Mouse (Mus musculus) embryonic facial prominence, embryonic 13.5 days (tissue): ENCODE data around the gene Ccdc30. TPM values are rescaled to one million over a fixed set of nuclear protein-coding genes. Genes with fewer than 3 reads are reported as not detected.

Experiments used
- ATAC-seq: fragments of 200-750 bp; cut with Nextera tagmentation; 2 replicates; pipeline ENCODE4 v1.8.0; 2017; ENCODE audit warnings: low read depth; ENCODE audit not compliant: insufficient number of reproducible peaks, insufficient read depth, low FRiP score, low TSS enrichment
- H3K27ac ChIP-seq: fragments of 300-500 bp; sonication (generic); 2 replicates; pipeline ENCODE4 v1.5.1; 2015; ENCODE audit warnings: moderate library complexity, mild to moderate bottlenecking, inconsistent platforms
- H3K27me3 ChIP-seq: fragments of 300-500 bp; sonication (generic); 2 replicates; pipeline ENCODE4 v1.6.1; 2015; ENCODE audit warnings: mild to moderate bottlenecking, inconsistent platforms
- H3K36me3 ChIP-seq: fragments of 300-500 bp; sonication (generic); 2 replicates; pipeline ENCODE4 v1.6.1; 2015; ENCODE audit warnings: mild to moderate bottlenecking, inconsistent platforms
- H3K4me1 ChIP-seq: fragments of 300-500 bp; sonication (generic); 2 replicates; pipeline ENCODE4 v1.6.1; 2015; ENCODE audit warnings: inconsistent platforms
- H3K4me2 ChIP-seq: fragments of 300-500 bp; sonication (generic); 2 replicates; pipeline ENCODE4 v1.6.1; 2015; ENCODE audit warnings: moderate library complexity, mild to moderate bottlenecking, inconsistent platforms
- H3K4me3 ChIP-seq: fragments of 300-500 bp; sonication (generic); 2 replicates; pipeline ENCODE4 v1.5.1; 2015; ENCODE audit warnings: mild to moderate bottlenecking, inconsistent platforms
- H3K9ac ChIP-seq: fragments of 300-500 bp; sonication (generic); 2 replicates; pipeline ENCODE4 v1.6.1; 2015; ENCODE audit warnings: mild to moderate bottlenecking, inconsistent platforms
- H3K9me3 ChIP-seq: fragments of 300-500 bp; sonication (generic); 2 replicates; pipeline ENCODE4 v1.6.1; 2016; ENCODE audit warnings: inconsistent platforms
- WGBS: fragments of 180-500 bp; shearing (Covaris S2); methylation state at CpG from one replicate; pipeline ENCODE4 v1.1.7; 2015; ENCODE audit warnings: mixed read lengths; 5-methylcytosine and 5-hydroxymethylcytosine counted together
- polyA plus RNA-seq: library from polyadenylated mRNA; unstranded; fragments of >200 nt; fragmentation: Nextera tagmentation; extraction: Ambion mirVana; gene quantifications from 2 replicates; pipeline ENCODE4 v1.2.1, GENCODE M21; 2015

The Ccdc30 gene
- polyA plus RNA-seq, 1 experiment from 2014 or later = 5.0 TPM

GRCm38 (mm10) chr4:119442539-119442938, 27.2 kb upstream of the Ccdc30 start:
- ATAC-seq = no peak
- H3K36me3 ChIP-seq = no peaks in the 10 kb centered on the region
- H3K4me1 ChIP-seq = no peaks in the 10 kb centered on the region
- 25% methylated on average over 6 of the region's 6 CpGs for WGBS
- no peak overlapping the region for H3K4me3 ChIP-seq
- no peak overlapping the region for H3K4me2 ChIP-seq
- no peaks in the 10 kb centered on the region for H3K27me3 ChIP-seq
- no peak overlapping the region for H3K27ac ChIP-seq
- H3K9ac ChIP-seq = no peak overlapping the region
- no peaks in the 10 kb centered on the region for H3K9me3 ChIP-seq

DNA sequence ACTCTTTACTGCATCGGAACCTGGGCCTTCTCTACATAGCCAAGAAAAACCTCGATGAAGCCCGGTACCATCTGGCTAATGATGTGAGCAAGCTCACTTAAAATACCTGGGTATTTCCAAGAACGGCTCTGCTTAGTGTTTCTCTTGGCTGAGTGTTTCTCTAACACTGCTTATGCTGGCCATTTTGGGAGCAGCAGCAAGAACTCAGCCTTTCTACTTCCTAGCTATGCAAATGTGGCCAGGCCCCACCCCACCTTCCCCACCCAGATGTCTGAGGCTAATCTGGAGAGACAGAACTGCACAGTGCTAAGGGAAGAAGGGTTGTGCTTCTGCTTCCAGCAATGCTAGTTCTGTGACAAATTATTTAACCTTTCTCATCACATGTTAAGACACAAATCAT, 26.5 kb upstream of the Ccdc30 start:
- no peaks in the 10 kb centered on the region for H3K27me3 ChIP-seq
- no peak overlapping the region for H3K4me2 ChIP-seq
- H3K9ac ChIP-seq = no peak overlapping the region
- H3K27ac ChIP-seq = no peak overlapping the region
- no peaks in the 10 kb centered on the region for H3K9me3 ChIP-seq
- H3K36me3 ChIP-seq = no peaks in the 10 kb centered on the region
- 94% methylated on average over 4 of the region's 4 CpGs for WGBS
- no peaks in the 10 kb centered on the region for H3K4me1 ChIP-seq
- no peak overlapping the region for H3K4me3 ChIP-seq
- no peak for ATAC-seq

DNA sequence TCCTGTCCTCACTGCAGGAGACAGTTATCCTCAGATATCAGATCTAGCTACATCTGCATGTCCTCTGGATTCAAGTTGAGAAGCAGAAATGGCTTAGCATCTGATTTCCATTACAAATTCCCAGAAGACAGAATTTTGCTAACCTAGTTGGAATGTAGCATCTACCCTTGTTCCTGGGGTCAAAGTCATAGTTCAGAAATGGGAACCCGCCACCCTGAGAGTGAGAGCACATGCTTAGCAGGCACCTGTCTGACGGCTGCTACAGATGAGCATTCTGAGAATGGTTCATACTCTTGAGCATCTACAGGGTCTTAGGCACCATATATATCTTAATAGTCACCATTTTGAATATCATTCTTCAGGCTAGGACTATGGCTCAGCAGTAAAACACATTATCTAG, 22.6 kb upstream of the Ccdc30 start:
- Histone ChIP-seq H3K27me3 (no peaks in the 10 kb centered on the region), H3K9ac (no peak overlapping the region), H3K4me1 (no peaks in the 10 kb centered on the region), H3K36me3 (no peaks in the 10 kb centered on the region), H3K27ac (no peak overlapping the region), H3K4me3 (no peak overlapping the region), H3K9me3 (peaks cover 6% of the 10 kb centered on the region; the same call in 1 of the 2 replicates), H3K4me2 (no peak overlapping the region)
- 79% methylated on average over 2 of the region's 2 CpGs for WGBS
- ATAC-seq = no peak

GRCm38 (mm10) chr4:119430678-119431077, 15.4 kb upstream of the Ccdc30 start:
- no peak overlapping the region for H3K4me2 ChIP-seq
- ATAC-seq = no peak
- no peaks in the 10 kb centered on the region for H3K4me1 ChIP-seq
- no peak overlapping the region for H3K9ac ChIP-seq
- no peak overlapping the region for H3K4me3 ChIP-seq
- H3K36me3 ChIP-seq = no peaks in the 10 kb centered on the region
- 20% methylated on average over 5 of the region's 5 CpGs for WGBS
- 0 out of 2 replicates have a peak, but pooled peaks cover 3% of the 10 kb centered on the region for H3K9me3 ChIP-seq
- no peaks in the 10 kb centered on the region for H3K27me3 ChIP-seq
- no peak overlapping the region for H3K27ac ChIP-seq

DNA sequence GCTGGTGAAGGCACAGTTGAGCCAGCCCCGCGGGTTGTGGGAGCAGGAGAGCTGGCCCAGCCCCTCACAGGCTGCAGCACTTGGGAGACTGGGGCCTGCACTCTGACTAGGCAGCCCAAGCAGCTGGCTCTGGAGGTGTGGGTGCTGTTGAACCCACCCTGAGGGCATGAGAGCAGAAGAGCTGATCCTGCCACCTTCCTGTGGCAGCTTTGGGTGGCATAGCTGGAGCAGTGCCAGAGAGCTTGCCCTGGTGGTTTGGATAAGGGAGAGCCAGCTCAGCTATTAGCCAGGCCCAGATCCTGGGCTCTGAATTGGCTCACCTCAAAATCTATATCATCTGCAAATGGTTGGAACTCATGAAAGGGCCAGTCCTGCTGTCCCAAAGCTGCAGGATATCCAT, 12.4 kb upstream of the Ccdc30 start:
- no peaks in the 10 kb centered on the region for H3K9me3 ChIP-seq
- no peak overlapping the region for H3K4me2 ChIP-seq
- H3K27me3 ChIP-seq = no peaks in the 10 kb centered on the region
- no peak for ATAC-seq
- no peak overlapping the region for H3K27ac ChIP-seq
- no peaks in the 10 kb centered on the region for H3K36me3 ChIP-seq
- H3K4me1 ChIP-seq = peaks cover 7% of the 10 kb centered on the region
- no peak overlapping the region for H3K9ac ChIP-seq
- 50% methylated on average over 2 of the region's 2 CpGs for WGBS
- no peak overlapping the region for H3K4me3 ChIP-seq

GRCm38 (mm10) chr4:119425601-119426000, 10.3 kb upstream of the Ccdc30 start:
- no peak overlapping the region for H3K4me3 ChIP-seq
- H3K9me3 ChIP-seq = no peaks in the 10 kb centered on the region
- H3K9ac ChIP-seq = no peak overlapping the region
- ATAC-seq = no peak
- 71% methylated on average over 2 of the region's 2 CpGs for whole genome bisulfite sequencing
- H3K27ac ChIP-seq = no peak overlapping the region
- peaks cover 18% of the 10 kb centered on the region for H3K4me1 ChIP-seq
- no peak overlapping the region for H3K4me2 ChIP-seq
- H3K36me3 ChIP-seq = no peaks in the 10 kb centered on the region
- no peaks in the 10 kb centered on the region for H3K27me3 ChIP-seq

DNA sequence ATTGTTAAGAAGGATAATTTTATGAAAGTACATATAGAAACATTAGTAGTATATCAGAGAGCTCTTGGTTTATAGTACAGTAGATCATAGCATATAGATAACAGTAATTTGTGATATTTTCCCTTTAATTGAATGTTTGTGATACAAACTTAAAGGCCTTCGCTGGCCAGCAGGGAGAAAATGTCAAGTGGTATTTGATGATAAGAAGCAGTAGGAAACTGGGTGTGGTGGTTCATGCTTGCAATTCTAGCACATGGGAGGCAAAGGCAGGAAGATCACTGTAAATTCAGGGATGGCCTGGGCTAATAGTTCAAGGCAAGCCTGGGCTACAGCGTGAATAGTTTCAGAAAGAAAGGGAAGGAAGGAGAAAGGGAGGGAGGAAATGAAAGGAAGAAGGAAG, 9.8 kb upstream of the Ccdc30 start:
- Histone ChIP-seq H3K9ac (no peak overlapping the region), H3K27ac (no peak overlapping the region), H3K36me3 (no peaks in the 10 kb centered on the region), H3K4me3 (no peak overlapping the region), H3K4me2 (no peak overlapping the region), H3K9me3 (no peaks in the 10 kb centered on the region), H3K27me3 (no peaks in the 10 kb centered on the region), H3K4me1 (peaks cover 19% of the 10 kb centered on the region)
- 88% methylated on average over 2 of the region's 2 CpGs for WGBS
- no peak for ATAC-seq

GRCm38 (mm10) chr4:119422294-119422964, 7.1 kb upstream of the Ccdc30 start, which contains the start of the genes Ppcs and Zmynd12:
TSS of gene Ppcs (minus strand) at chr4:119422420.
TSS of gene Zmynd12 (plus strand) at chr4:119422814.
- Histone ChIP-seq H3K9me3 (no peaks in the 10 kb centered on the region), H3K4me2 (peak within 1 kb of the TSS; percentile 92), H3K27me3 (no peaks in the 10 kb centered on the region), H3K27ac (peak within 1 kb of the TSS; percentile 88), H3K36me3 (peaks cover 9% of the 10 kb centered on the region; the same call in 1 of the 2 replicates), H3K4me1 (peaks cover 19% of the 10 kb centered on the region), H3K4me3 (peak within 1 kb of the TSS; percentile 63), H3K9ac (peak within 1 kb of the TSS; percentile 85)
- WGBS = under 1% methylated on average over 52 of the region's 52 CpGs
- ATAC-seq = peak; percentile 92

DNA sequence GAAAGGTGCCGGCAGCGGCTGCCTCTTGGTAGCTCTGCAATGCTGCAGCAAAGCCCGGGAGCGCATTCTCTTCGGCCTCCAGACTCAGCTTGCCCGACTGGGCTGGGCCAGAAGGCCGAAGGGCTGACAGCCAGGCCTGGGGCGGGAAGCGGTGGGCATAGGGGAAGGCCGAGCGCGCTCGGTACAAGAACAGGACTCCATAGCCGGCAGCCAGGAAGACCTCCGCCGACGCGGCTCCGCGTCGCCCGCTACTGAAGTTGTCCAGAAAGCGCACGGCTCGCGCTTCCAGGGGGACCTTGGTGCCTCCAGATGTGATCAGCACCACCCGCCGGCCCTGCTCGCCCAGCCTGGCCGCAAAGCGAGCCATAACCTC, 6.6 kb upstream of the Ccdc30 start:
- Histone ChIP-seq H3K27ac (peak overlapping the region; percentile 88), H3K4me1 (peaks cover 19% of the 10 kb centered on the region), H3K36me3 (peaks cover 9% of the 10 kb centered on the region; the same call in 1 of the 2 replicates), H3K9ac (peak overlapping the region; percentile 85), H3K4me3 (peak overlapping the region; percentile 63), H3K9me3 (no peaks in the 10 kb centered on the region), H3K4me2 (peak overlapping the region; percentile 92), H3K27me3 (no peaks in the 10 kb centered on the region)
- WGBS = under 1% methylated on average over 31 of the region's 31 CpGs
- peak; percentile 62 for ATAC-seq

DNA sequence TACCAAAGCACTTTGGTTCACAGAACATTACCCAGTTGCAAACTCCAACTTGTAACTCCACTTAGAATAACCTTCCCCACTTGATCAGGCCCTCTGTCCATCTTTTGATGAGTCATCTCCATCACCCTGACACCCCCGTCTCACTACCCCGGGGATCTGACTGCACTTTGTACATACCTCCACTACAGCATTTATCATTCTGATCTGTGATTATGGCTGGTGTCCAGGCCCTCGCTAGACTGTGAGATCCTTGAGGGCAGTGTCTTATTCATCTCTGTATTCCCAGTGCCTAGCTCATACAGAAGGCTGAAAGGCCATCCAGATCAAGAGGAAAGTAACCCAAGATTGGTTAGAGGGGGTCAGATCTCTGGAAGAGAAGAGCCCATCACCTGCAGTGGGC, 5.9 kb upstream of the Ccdc30 start:
- Histone ChIP-seq H3K4me2 (peak overlapping the region; percentile 92), H3K27me3 (no peaks in the 10 kb centered on the region), H3K4me3 (peak overlapping the region; percentile 63), H3K9me3 (no peaks in the 10 kb centered on the region), H3K36me3 (peaks cover 9% of the 10 kb centered on the region; the same call in 1 of the 2 replicates), H3K27ac (no peak overlapping the region), H3K9ac (peak overlapping the region; percentile 85), H3K4me1 (peaks cover 19% of the 10 kb centered on the region)
- 61% methylated on average over 3 of the region's 3 CpGs for WGBS
- no peak for ATAC-seq

GRCm38 (mm10) chr4:119417894-119418293, 2.6 kb upstream of the Ccdc30 start:
- WGBS = 83% methylated on average over 3 of the region's 3 CpGs
- no peak overlapping the region for H3K4me3 ChIP-seq

GRCm38 (mm10) chr4:119417270-119417669, 1.9 kb upstream of the Ccdc30 start:
- Histone ChIP-seq H3K27ac (no peak overlapping the region), H3K4me1 (peaks cover 22% of the 10 kb centered on the region), H3K4me2 (no peak overlapping the region), H3K27me3 (no peaks in the 10 kb centered on the region), H3K9ac (no peak overlapping the region), H3K4me3 (no peak overlapping the region), H3K9me3 (no peaks in the 10 kb centered on the region), H3K36me3 (peaks cover 9% of the 10 kb centered on the region; the same call in 1 of the 2 replicates)
- ATAC-seq = no peak
- 83% methylated on average over 3 of the region's 3 CpGs for WGBS

More at GRCm38 (mm10) chr4:119417894-119418293, 2.6 kb upstream of the Ccdc30 start:
- H3K27ac ChIP-seq = no peak overlapping the region
- peaks cover 19% of the 10 kb centered on the region for H3K4me1 ChIP-seq
- no peak for ATAC-seq
- H3K9me3 ChIP-seq = no peaks in the 10 kb centered on the region
- H3K27me3 ChIP-seq = no peaks in the 10 kb centered on the region
- peaks cover 9% of the 10 kb centered on the region; the same call in 1 of the 2 replicates for H3K36me3 ChIP-seq
- H3K9ac ChIP-seq = no peak overlapping the region
- no peak overlapping the region for H3K4me2 ChIP-seq
